Mouse (Mus musculus): ENCODE results near the gene Bms1.
A peak's percentile ranks its signal among the peaks of the same experiment; 100 is the strongest.

Gene Bms1

GRCm38 (mm10) chr6:118419050-118419920 is at the start of gene Bms1:
Bms1 (minus strand) TSS chr6:118419474.
- peak; percentile 97 for DNase-seq (ENCODE audit: low read depth, low spot score)
- peaks cover 7% of the 10 kb centered on the region; the same call in 1 of the 2 replicates for H3K36me3 ChIP-seq (ENCODE audit: control insufficient read depth, insufficient read depth, low read length, poor library complexity, severe bottlenecking)
- no peaks in the 10 kb centered on the region for H3K27me3 ChIP-seq (ENCODE audit: control insufficient read depth, insufficient read depth, low read length, poor library complexity, severe bottlenecking)

DNA sequence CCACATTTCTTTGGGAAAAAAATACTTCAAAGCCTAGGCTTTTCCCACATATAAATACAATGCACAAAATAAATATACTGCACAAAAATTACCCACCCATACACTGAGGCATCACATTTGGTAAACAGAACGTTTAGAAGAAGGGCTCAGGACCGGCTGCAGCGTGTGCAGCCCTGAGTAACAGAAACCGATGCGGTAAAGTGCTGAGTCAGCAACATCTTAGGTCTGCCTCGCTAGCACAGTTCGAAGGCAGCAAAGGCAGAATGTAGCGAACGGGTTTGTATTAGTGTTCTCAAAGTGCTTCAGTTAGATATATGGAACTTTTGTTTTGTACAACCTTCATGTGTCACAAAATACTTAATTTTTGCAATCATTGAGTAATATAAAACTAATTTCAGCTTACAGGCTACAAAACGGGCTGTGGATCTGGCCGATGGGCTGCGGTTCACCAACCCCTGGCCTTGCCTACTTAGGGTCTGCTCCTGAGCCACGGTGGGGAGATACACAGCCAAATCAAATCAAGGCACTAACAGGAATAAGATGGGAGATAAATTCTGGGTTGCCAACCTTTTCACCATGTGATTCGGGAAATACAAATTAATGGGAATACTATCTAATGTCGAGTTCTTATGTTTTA is 42.9 kb upstream of the Bms1 start:
- no peak for DNase-seq (ENCODE audit: low read depth, low spot score)

GRCm38 (mm10) chr6:118457726-118458125 is 38.5 kb upstream of the Bms1 start:
- H3K27me3 ChIP-seq (ENCODE audit: control insufficient read depth, insufficient read depth, low read length, poor library complexity, severe bottlenecking): no peaks in the 10 kb centered on the region
- no peaks in the 10 kb centered on the region for H3K36me3 ChIP-seq (ENCODE audit: control insufficient read depth, insufficient read depth, low read length, poor library complexity, severe bottlenecking)
- no peak for DNase-seq (ENCODE audit: low read depth, low spot score)

More for the DNA sequence above, 42.9 kb upstream of the Bms1 start:
- H3K27me3 ChIP-seq (ENCODE audit: control insufficient read depth, insufficient read depth, low read length, poor library complexity, severe bottlenecking): no peaks in the 10 kb centered on the region
- no peaks in the 10 kb centered on the region for H3K36me3 ChIP-seq (ENCODE audit: control insufficient read depth, insufficient read depth, low read length, poor library complexity, severe bottlenecking)

DNA sequence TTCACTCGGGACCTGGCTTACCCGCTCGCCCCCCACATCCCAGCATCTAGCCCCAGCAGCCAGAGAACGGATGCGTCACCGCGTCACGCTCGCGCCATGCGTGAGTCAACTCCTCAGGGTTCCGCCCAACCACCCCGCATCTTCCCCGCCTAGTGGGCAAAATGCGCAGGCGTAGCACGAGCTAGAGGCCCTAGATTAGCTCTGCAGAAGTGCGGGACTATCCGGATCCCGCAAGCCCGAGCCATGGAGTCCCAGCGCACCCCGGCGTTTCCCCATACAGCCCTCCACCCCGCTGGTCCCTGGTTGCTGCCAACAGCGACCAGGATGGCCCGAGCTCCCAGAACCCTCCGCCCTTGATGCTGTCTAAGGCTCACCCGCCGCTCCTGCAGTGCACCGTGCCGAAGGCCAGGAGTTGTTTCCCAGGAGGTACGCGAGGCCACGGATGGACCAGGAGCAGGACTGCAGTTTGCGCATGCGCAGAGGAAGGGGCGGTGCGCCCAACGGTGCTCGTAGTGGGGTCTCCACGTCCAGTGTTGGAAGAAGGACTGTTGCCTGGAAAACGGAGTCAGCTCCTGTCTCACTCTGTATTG is 35.9 kb upstream of the Bms1 start, which contains the start of gene Zfp248:
Gene Zfp248, minus strand, starts transcription at position 487 of the 590 bp plus-strand sequence.
- peak; percentile 74 for DNase-seq (ENCODE audit: low read depth, low spot score)
- H3K36me3 ChIP-seq (ENCODE audit: control insufficient read depth, insufficient read depth, low read length, poor library complexity, severe bottlenecking): no peaks in the 10 kb centered on the region
- H3K27me3 ChIP-seq (ENCODE audit: control insufficient read depth, insufficient read depth, low read length, poor library complexity, severe bottlenecking): no peaks in the 10 kb centered on the region

DNA sequence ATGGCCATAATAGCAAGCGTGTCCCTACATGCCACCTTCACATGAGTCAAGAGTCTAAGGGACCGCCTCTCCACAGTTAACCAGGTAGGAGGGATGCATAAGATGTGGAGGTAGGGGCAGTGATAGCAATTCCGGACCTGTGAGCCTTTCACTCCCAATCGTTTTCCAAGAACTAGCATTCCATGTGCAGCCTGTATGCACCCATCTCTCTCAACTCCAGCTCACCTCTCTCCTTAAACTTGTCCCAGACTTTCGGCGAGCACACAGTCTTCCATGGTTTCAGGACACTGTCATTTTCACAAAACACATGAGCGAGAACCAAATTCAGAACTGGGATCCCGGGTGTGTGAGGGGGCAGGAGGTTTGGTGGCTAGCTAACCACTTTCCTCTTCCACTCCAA is 35.2 kb upstream of the Bms1 start:
- Histone ChIP-seq H3K36me3 (ENCODE audit: control insufficient read depth, insufficient read depth, low read length, poor library complexity, severe bottlenecking) (no peaks in the 10 kb centered on the region), H3K27me3 (ENCODE audit: control insufficient read depth, insufficient read depth, low read length, poor library complexity, severe bottlenecking) (no peaks in the 10 kb centered on the region)
- no peak for DNase-seq (ENCODE audit: low read depth, low spot score)

- Histone ChIP-seq H3K36me3 (ENCODE audit: control insufficient read depth, insufficient read depth, low read length, poor library complexity, severe bottlenecking) (no peaks in the 10 kb centered on the region), H3K27me3 (ENCODE audit: control insufficient read depth, insufficient read depth, low read length, poor library complexity, severe bottlenecking) (no peaks in the 10 kb centered on the region; the same call in 1 of the 2 replicates)
- DNase-seq (ENCODE audit: low read depth, low spot score): no peak
These were observed 12.2 kb upstream of the Bms1 start for GRCm38 (mm10) chr6:118431502-118431901.

- DNase-seq (ENCODE audit: low read depth, low spot score): no peak
- Histone ChIP-seq H3K36me3 (ENCODE audit: control insufficient read depth, insufficient read depth, low read length, poor library complexity, severe bottlenecking) (no peaks in the 10 kb centered on the region), H3K27me3 (ENCODE audit: control insufficient read depth, insufficient read depth, low read length, poor library complexity, severe bottlenecking) (no peaks in the 10 kb centered on the region; the same call in 1 of the 2 replicates)
These were observed 7.4 kb upstream of the Bms1 start for GRCm38 (mm10) chr6:118426666-118427065.

DNA sequence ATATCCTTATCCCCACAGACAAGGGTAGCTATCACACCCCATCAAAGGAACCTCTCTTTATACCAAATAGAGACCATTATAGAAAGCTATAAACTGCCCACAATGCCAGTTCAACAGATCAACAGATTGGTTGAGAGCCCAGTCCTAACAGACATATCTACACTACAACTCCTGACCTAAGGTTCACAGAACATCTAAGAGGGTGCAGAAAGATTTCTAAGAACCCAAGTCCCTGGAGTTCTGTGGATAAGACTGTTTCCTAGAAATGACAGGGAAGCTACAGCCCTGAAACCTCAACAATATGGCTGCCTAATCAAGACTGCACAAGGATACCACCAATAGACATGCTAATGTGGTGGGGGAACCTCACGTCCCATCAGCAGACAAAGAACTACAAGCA is 8.8 kb downstream of the Bms1 start:
- Histone ChIP-seq H3K27me3 (ENCODE audit: control insufficient read depth, insufficient read depth, low read length, poor library complexity, severe bottlenecking) (no peaks in the 10 kb centered on the region), H3K36me3 (ENCODE audit: control insufficient read depth, insufficient read depth, low read length, poor library complexity, severe bottlenecking) (peaks cover 8% of the 10 kb centered on the region)
- no peak for DNase-seq (ENCODE audit: low read depth, low spot score)

DNA sequence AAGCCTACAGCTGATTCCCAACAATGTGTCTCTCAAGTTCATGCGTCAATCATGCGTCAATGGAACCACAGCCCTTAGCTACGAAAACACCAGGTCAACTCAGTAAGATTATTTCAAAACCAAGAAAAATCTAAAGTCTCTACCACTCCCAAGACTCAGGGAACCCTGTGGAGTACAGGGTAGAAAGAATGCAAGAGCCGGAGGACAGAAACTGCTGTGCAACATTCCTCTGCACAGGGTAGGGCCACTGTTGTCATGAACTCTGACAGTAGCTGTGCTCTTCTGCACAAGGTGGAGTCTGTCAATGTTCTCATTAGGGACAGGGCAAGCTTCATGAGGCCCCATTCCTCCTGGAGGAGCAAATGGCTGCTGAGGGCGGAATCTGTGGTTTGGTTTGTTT is 10.8 kb downstream of the Bms1 start:
- DNase-seq (ENCODE audit: low read depth, low spot score): no peak
- H3K36me3 ChIP-seq (ENCODE audit: control insufficient read depth, insufficient read depth, low read length, poor library complexity, severe bottlenecking): peaks cover 11% of the 10 kb centered on the region
- no peaks in the 10 kb centered on the region for H3K27me3 ChIP-seq (ENCODE audit: control insufficient read depth, insufficient read depth, low read length, poor library complexity, severe bottlenecking)

- DNase-seq (ENCODE audit: low read depth, low spot score): no peak
- Histone ChIP-seq H3K27me3 (ENCODE audit: control insufficient read depth, insufficient read depth, low read length, poor library complexity, severe bottlenecking) (no peaks in the 10 kb centered on the region), H3K36me3 (ENCODE audit: control insufficient read depth, insufficient read depth, low read length, poor library complexity, severe bottlenecking) (peaks cover 17% of the 10 kb centered on the region)
These were observed 12.9 kb downstream of the Bms1 start for GRCm38 (mm10) chr6:118406421-118406820.

- no peaks in the 10 kb centered on the region for H3K27me3 ChIP-seq (ENCODE audit: control insufficient read depth, insufficient read depth, low read length, poor library complexity, severe bottlenecking)
- H3K36me3 ChIP-seq (ENCODE audit: control insufficient read depth, insufficient read depth, low read length, poor library complexity, severe bottlenecking): peaks cover 22% of the 10 kb centered on the region
- DNase-seq (ENCODE audit: low read depth, low spot score): no peak
These were observed 28.5 kb downstream of the Bms1 start for GRCm38 (mm10) chr6:118390746-118391145.

DNA sequence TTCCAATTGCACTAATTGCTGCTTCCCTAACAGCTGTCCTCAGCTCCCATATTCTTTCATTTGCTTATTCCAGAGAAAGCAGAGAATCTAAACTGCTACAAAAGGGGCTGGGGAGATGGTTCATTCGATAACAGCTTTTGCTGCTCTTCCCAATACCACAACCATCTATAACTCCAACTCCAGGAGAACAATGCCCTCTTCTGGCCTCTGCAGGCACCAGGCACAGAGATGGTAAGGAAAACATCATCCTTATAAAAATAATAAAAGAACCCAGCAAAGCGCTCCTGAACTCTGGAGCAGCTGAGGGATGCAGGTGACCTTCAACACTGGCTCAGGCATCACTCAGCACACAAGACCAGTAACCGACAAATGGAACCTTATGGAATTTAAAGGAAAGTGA is 33.3 kb downstream of the Bms1 start:
- H3K36me3 ChIP-seq (ENCODE audit: control insufficient read depth, insufficient read depth, low read length, poor library complexity, severe bottlenecking): peaks cover 16% of the 10 kb centered on the region; the same call in 1 of the 2 replicates
- no peaks in the 10 kb centered on the region for H3K27me3 ChIP-seq (ENCODE audit: control insufficient read depth, insufficient read depth, low read length, poor library complexity, severe bottlenecking)
- DNase-seq (ENCODE audit: low read depth, low spot score): no peak

- Histone ChIP-seq H3K27me3 (ENCODE audit: control insufficient read depth, insufficient read depth, low read length, poor library complexity, severe bottlenecking) (no peaks in the 10 kb centered on the region), H3K36me3 (ENCODE audit: control insufficient read depth, insufficient read depth, low read length, poor library complexity, severe bottlenecking) (peaks cover 14% of the 10 kb centered on the region; the same call in 1 of the 2 replicates)
- DNase-seq (ENCODE audit: low read depth, low spot score): no peak
These were observed 38.0 kb downstream of the Bms1 start for GRCm38 (mm10) chr6:118381234-118381633.

GRCm38 (mm10) chr6:118380630-118381029 is 38.6 kb downstream of the Bms1 start:
- no peak for DNase-seq (ENCODE audit: low read depth, low spot score)
- Histone ChIP-seq H3K36me3 (ENCODE audit: control insufficient read depth, insufficient read depth, low read length, poor library complexity, severe bottlenecking) (peaks cover 14% of the 10 kb centered on the region; the same call in 1 of the 2 replicates), H3K27me3 (ENCODE audit: control insufficient read depth, insufficient read depth, low read length, poor library complexity, severe bottlenecking) (no peaks in the 10 kb centered on the region)

Measured in splenic B cell, adult 2 months (primary cell).